Mouse (Mus musculus) CD4-positive helper T cell, adult 2 months (primary cell): ENCODE measurements around the gene Gm20431.

Experiments used
- DNase-seq: peaks from one replicate; pipeline ENCODE4 v3.0.0-alpha.2; 2012; ENCODE audit warnings: low read depth, missing footprints, low spot score

Gene Gm20431

GRCm38 (mm10) chr2:167689501-167690218 lies 28.4 kb upstream of the Gm20431 start, which contains the start of gene Tmem189:
Gene Tmem189, minus strand, starts transcription at chr2:167689822.
- DNase-seq: peak; percentile 85

GRCm38 (mm10) chr2:167688498-167689451 lies 27.5 kb upstream of the Gm20431 start, which contains the start of gene Cebpb:
Gene Cebpb, plus strand, starts transcription at chr2:167688915.
- peak; percentile 86 for DNase-seq

- DNase-seq: peak; percentile 43
Observed at GRCm38 (mm10) chr2:167688126-167688497, 26.8 kb upstream of the Gm20431 start.

GRCm38 (mm10) chr2:167687651-167688101 lies 26.4 kb upstream of the Gm20431 start:
- DNase-seq: no peak

GRCm38 (mm10) chr2:167687250-167687586 lies 25.9 kb upstream of the Gm20431 start:
- no peak for DNase-seq

GRCm38 (mm10) chr2:167686382-167687249 lies 25.3 kb upstream of the Gm20431 start:
- DNase-seq: no peak

GRCm38 (mm10) chr2:167685865-167686264 lies 24.6 kb upstream of the Gm20431 start:
- no peak for DNase-seq

GRCm38 (mm10) chr2:167685137-167685536 lies 23.8 kb upstream of the Gm20431 start:
- peak; percentile 89 for DNase-seq

- DNase-seq: no peak
Observed at GRCm38 (mm10) chr2:167683721-167684120, 22.4 kb upstream of the Gm20431 start.

GRCm38 (mm10) chr2:167680657-167681056 lies 19.4 kb upstream of the Gm20431 start:
- DNase-seq: peak; percentile 83

- peak; percentile 91 for DNase-seq
Observed at GRCm38 (mm10) chr2:167679902-167680430, 18.7 kb upstream of the Gm20431 start.

GRCm38 (mm10) chr2:167678600-167678999 lies 17.3 kb upstream of the Gm20431 start:
- peak; percentile 53 for DNase-seq

GRCm38 (mm10) chr2:167675120-167675909 lies 14.0 kb upstream of the Gm20431 start:
- DNase-seq: peak; percentile 48

- no peak for DNase-seq
Observed at GRCm38 (mm10) chr2:167672212-167672685, 11.0 kb upstream of the Gm20431 start.

- DNase-seq: no peak
Observed at GRCm38 (mm10) chr2:167671101-167671633, 9.9 kb upstream of the Gm20431 start.

GRCm38 (mm10) chr2:167669398-167669797 lies 8.1 kb upstream of the Gm20431 start:
- DNase-seq: no peak

- DNase-seq: no peak
Observed at GRCm38 (mm10) chr2:167668426-167668825, 7.1 kb upstream of the Gm20431 start.

GRCm38 (mm10) chr2:167665972-167666713 lies 4.8 kb upstream of the Gm20431 start:
- DNase-seq: no peak

- DNase-seq: no peak
Observed at GRCm38 (mm10) chr2:167662713-167663112, 1.4 kb upstream of the Gm20431 start.
